Mouse (Mus musculus) cerebellum, postnatal 4 days (tissue): ENCODE results near the gene Elovl3.
"Not testable (repeated sequence)": the region's sequence is repeated elsewhere in the genome, so short reads cannot be mapped to it uniquely, and the experiment has no call there.

Experiments
- DNase-seq, 2 experiments: peaks; one replicate each; pipeline ENCODE4 v3.0.0; 2022; ENCODE audit warnings: low spot score in 2 of 2, mixed read lengths in 1 of 2

Elovl3 gene

GRCm38 (mm10) chr19:46135789-46136638 is 4.3 kb downstream of the Elovl3 start:
- peak in 1 of 2 experiments; percentile 40 for DNase-seq

- DNase-seq: peak; percentile 44 to 55
Observed at GRCm38 (mm10) chr19:46136639-46137580, 5.2 kb downstream of the Elovl3 start.

- DNase-seq: no peak
Observed at GRCm38 (mm10) chr19:46140324-46140723, 8.6 kb downstream of the Elovl3 start.

- DNase-seq: no peak
Observed at GRCm38 (mm10) chr19:46141091-46141490, 9.4 kb downstream of the Elovl3 start.

- no peak for DNase-seq
Observed at GRCm38 (mm10) chr19:46147511-46148371, 16.0 kb downstream of the Elovl3 start, which contains the start of gene Pitx3. Pitx3 (minus strand) TSS chr19:46148326.

GRCm38 (mm10) chr19:46148372-46148760 is 16.7 kb downstream of the Elovl3 start:
- peak; percentile 39 to 55 for DNase-seq

GRCm38 (mm10) chr19:46149091-46149490 is 17.4 kb downstream of the Elovl3 start:
- no peak for DNase-seq

- peak; percentile 74 to 92 for DNase-seq
Observed at GRCm38 (mm10) chr19:46152127-46152803, 20.6 kb downstream of the Elovl3 start, which contains the start of gene Gbf1. Gbf1 (plus strand) TSS chr19:46152509.

GRCm38 (mm10) chr19:46165950-46166349 is 34.3 kb downstream of the Elovl3 start:
- DNase-seq: no peak

- not testable (repeated sequence) for DNase-seq
Observed at GRCm38 (mm10) chr19:46167169-46167568, 35.5 kb downstream of the Elovl3 start.

- no peak for DNase-seq
Observed at GRCm38 (mm10) chr19:46169396-46169795, 37.7 kb downstream of the Elovl3 start.

GRCm38 (mm10) chr19:46169913-46170312 is 38.2 kb downstream of the Elovl3 start:
- no peak for DNase-seq

- DNase-seq: no peak
Observed at GRCm38 (mm10) chr19:46172541-46172940, 40.8 kb downstream of the Elovl3 start.

- DNase-seq: no peak
Observed at GRCm38 (mm10) chr19:46175173-46175572, 43.5 kb downstream of the Elovl3 start.

- no peak for DNase-seq
Observed at GRCm38 (mm10) chr19:46177046-46177445, 45.3 kb downstream of the Elovl3 start.

GRCm38 (mm10) chr19:46180274-46180673 is 48.6 kb downstream of the Elovl3 start:
- DNase-seq: no peak

- no peak for DNase-seq
Observed at GRCm38 (mm10) chr19:46182241-46182640, 50.5 kb downstream of the Elovl3 start.
